Mouse (Mus musculus): ENCODE data around the gene Mau2. TPM values are rescaled to one million over a fixed set of nuclear protein-coding genes. Genes with fewer than 3 reads are reported as not detected.

Mau2 gene
- 44.8 and 47.8 TPM in 2 replicates for polyA plus RNA-seq (2014; fragmentation: Nextera tagmentation; extraction: Ambion mirVana)

- peak within 1 kb of the TSS; percentile 90 for H3K4me2 ChIP-seq (ENCODE audit: low read depth, low read length)
- peak within 1 kb of the TSS; percentile 96 for H3K9ac ChIP-seq (replicated peaks; ENCODE audit: low read length)
- no peaks in the 10 kb centered on the region for H3K36me3 ChIP-seq (replicated peaks; ENCODE audit: control insufficient read depth, insufficient read depth, low read depth, low read length)
- no peaks in the 10 kb centered on the region for H3K27me3 ChIP-seq (ENCODE audit: control insufficient read depth, insufficient read depth, low read length)
- peak; percentile 97 for DNase-seq (ENCODE audit: low spot score)
- no peaks in the 10 kb centered on the region for H3K9me3 ChIP-seq (replicated peaks; ENCODE audit: control insufficient read depth, low read length)
- ATAC-seq (replicated peaks; ENCODE audit: insufficient number of reproducible peaks, low FRiP score, low TSS enrichment, low read depth) = peak; percentile 93
- H3K27ac ChIP-seq (replicated peaks; ENCODE audit: low read depth, low read length) = no peak within 1 kb of the TSS
- under 1% methylated on average over 64 of the region's 65 CpGs for whole genome bisulfite sequencing
- no peaks in the 10 kb centered on the region for H3K4me1 ChIP-seq (ENCODE audit: control insufficient read depth, insufficient read depth, low read length)
- H3K4me3 ChIP-seq (ENCODE audit: low read depth, low read length) = peak within 1 kb of the TSS; percentile 93
Measured at GRCm38 (mm10) chr8:70042583-70043455, at the start of gene Mau2, which contains the start of gene Sugp1. Gene Mau2 (minus strand): TSS chr8:70042734. Gene Sugp1 (plus strand): TSS chr8:70042813.

- ATAC-seq (replicated peaks; ENCODE audit: insufficient number of reproducible peaks, low FRiP score, low TSS enrichment, low read depth) = no peak
- peaks cover 55% of the 10 kb centered on the region for H3K27me3 ChIP-seq (ENCODE audit: control insufficient read depth, insufficient read depth, low read length)
Measured at GRCm38 (mm10) chr8:70089296-70089960, 46.9 kb upstream of the Mau2 start.

GRCm38 (mm10) chr8:70087836-70088650, 45.5 kb upstream of the Mau2 start:
- peak; percentile 84 for ATAC-seq (replicated peaks; ENCODE audit: insufficient number of reproducible peaks, low FRiP score, low TSS enrichment, low read depth)
- Histone ChIP-seq H3K9ac (replicated peaks; ENCODE audit: low read length) (peak overlapping the region; percentile 41), H3K4me2 (ENCODE audit: low read depth, low read length) (peak overlapping the region; percentile 73), H3K36me3 (replicated peaks; ENCODE audit: control insufficient read depth, insufficient read depth, low read depth, low read length) (no peaks in the 10 kb centered on the region), H3K27me3 (ENCODE audit: control insufficient read depth, insufficient read depth, low read length) (peaks cover 69% of the 10 kb centered on the region), H3K27ac (replicated peaks; ENCODE audit: low read depth, low read length) (no peak overlapping the region), H3K4me3 (ENCODE audit: low read depth, low read length) (peak overlapping the region; percentile 34), H3K4me1 (ENCODE audit: control insufficient read depth, insufficient read depth, low read length) (peaks cover 8% of the 10 kb centered on the region; the same call in 1 of the 2 replicates), H3K9me3 (replicated peaks; ENCODE audit: control insufficient read depth, low read length) (no peaks in the 10 kb centered on the region)
- WGBS = 4% methylated on average over 56 of the region's 56 CpGs
- DNase-seq (ENCODE audit: low spot score) = peak; percentile 79

More at GRCm38 (mm10) chr8:70089296-70089960, 46.9 kb upstream of the Mau2 start:
- Histone ChIP-seq H3K36me3 (replicated peaks; ENCODE audit: control insufficient read depth, insufficient read depth, low read depth, low read length) (no peaks in the 10 kb centered on the region), H3K9me3 (replicated peaks; ENCODE audit: control insufficient read depth, low read length) (no peaks in the 10 kb centered on the region), H3K27ac (replicated peaks; ENCODE audit: low read depth, low read length) (no peak overlapping the region), H3K4me2 (ENCODE audit: low read depth, low read length) (no peak overlapping the region), H3K4me3 (ENCODE audit: low read depth, low read length) (no peak overlapping the region), H3K4me1 (ENCODE audit: control insufficient read depth, insufficient read depth, low read length) (0 out of 2 replicates have a peak, but pooled peaks cover 4% of the 10 kb centered on the region), H3K9ac (replicated peaks; ENCODE audit: low read length) (no peak overlapping the region)
- no peak for DNase-seq (ENCODE audit: low spot score)
- 57% methylated on average over 9 of the region's 9 CpGs for WGBS

- Histone ChIP-seq H3K36me3 (replicated peaks; ENCODE audit: control insufficient read depth, insufficient read depth, low read depth, low read length) (no peaks in the 10 kb centered on the region), H3K4me1 (ENCODE audit: control insufficient read depth, insufficient read depth, low read length) (peaks cover 8% of the 10 kb centered on the region; the same call in 1 of the 2 replicates), H3K9me3 (replicated peaks; ENCODE audit: control insufficient read depth, low read length) (no peaks in the 10 kb centered on the region), H3K27ac (replicated peaks; ENCODE audit: low read depth, low read length) (no peak overlapping the region), H3K4me2 (ENCODE audit: low read depth, low read length) (no peak overlapping the region), H3K4me3 (ENCODE audit: low read depth, low read length) (no peak overlapping the region), H3K9ac (replicated peaks; ENCODE audit: low read length) (no peak overlapping the region), H3K27me3 (ENCODE audit: control insufficient read depth, insufficient read depth, low read length) (peaks cover 76% of the 10 kb centered on the region)
- WGBS = 3% methylated on average over 7 of the region's 7 CpGs
- ATAC-seq (replicated peaks; ENCODE audit: insufficient number of reproducible peaks, low FRiP score, low TSS enrichment, low read depth) (no peak), DNase-seq (ENCODE audit: low spot score) (no peak)
Measured at GRCm38 (mm10) chr8:70087237-70087636, 44.7 kb upstream of the Mau2 start.

- WGBS = 43% methylated on average over 1 of the region's 1 CpGs
- H3K4me1 ChIP-seq (ENCODE audit: control insufficient read depth, insufficient read depth, low read length) = peaks cover 8% of the 10 kb centered on the region; the same call in 1 of the 2 replicates
- no peak overlapping the region for H3K27ac ChIP-seq (replicated peaks; ENCODE audit: low read depth, low read length)
- H3K4me2 ChIP-seq (ENCODE audit: low read depth, low read length) = no peak overlapping the region
- no peak overlapping the region for H3K4me3 ChIP-seq (ENCODE audit: low read depth, low read length)
- H3K36me3 ChIP-seq (replicated peaks; ENCODE audit: control insufficient read depth, insufficient read depth, low read depth, low read length) = no peaks in the 10 kb centered on the region
- H3K9ac ChIP-seq (replicated peaks; ENCODE audit: low read length) = no peak overlapping the region
- H3K27me3 ChIP-seq (ENCODE audit: control insufficient read depth, insufficient read depth, low read length) = peaks cover 79% of the 10 kb centered on the region
- H3K9me3 ChIP-seq (replicated peaks; ENCODE audit: control insufficient read depth, low read length) = no peaks in the 10 kb centered on the region
- ATAC-seq (replicated peaks; ENCODE audit: insufficient number of reproducible peaks, low FRiP score, low TSS enrichment, low read depth) (no peak), DNase-seq (ENCODE audit: low spot score) (no peak)
Measured at GRCm38 (mm10) chr8:70086151-70086550, 43.6 kb upstream of the Mau2 start.

- 1% methylated on average over 71 of the region's 71 CpGs for WGBS
- peak overlapping the region; percentile 32 for H3K4me3 ChIP-seq (ENCODE audit: low read depth, low read length)
- DNase-seq (ENCODE audit: low spot score) = peak; percentile 33
- no peak overlapping the region for H3K27ac ChIP-seq (replicated peaks; ENCODE audit: low read depth, low read length)
- peaks cover 73% of the 10 kb centered on the region for H3K27me3 ChIP-seq (ENCODE audit: control insufficient read depth, insufficient read depth, low read length)
- H3K9ac ChIP-seq (replicated peaks; ENCODE audit: low read length) = peak overlapping the region; percentile 41
- no peak; the same call in 1 of the 2 replicates for ATAC-seq (replicated peaks; ENCODE audit: insufficient number of reproducible peaks, low FRiP score, low TSS enrichment, low read depth)
- peak overlapping the region; percentile 56 for H3K4me2 ChIP-seq (ENCODE audit: low read depth, low read length)
- peaks cover 8% of the 10 kb centered on the region; the same call in 1 of the 2 replicates for H3K4me1 ChIP-seq (ENCODE audit: control insufficient read depth, insufficient read depth, low read length)
- no peaks in the 10 kb centered on the region for H3K9me3 ChIP-seq (replicated peaks; ENCODE audit: control insufficient read depth, low read length)
- H3K36me3 ChIP-seq (replicated peaks; ENCODE audit: control insufficient read depth, insufficient read depth, low read depth, low read length) = no peaks in the 10 kb centered on the region
Measured at GRCm38 (mm10) chr8:70084191-70085065, 41.9 kb upstream of the Mau2 start.

- H3K9me3 ChIP-seq (replicated peaks; ENCODE audit: control insufficient read depth, low read length) = no peaks in the 10 kb centered on the region
- ATAC-seq (replicated peaks; ENCODE audit: insufficient number of reproducible peaks, low FRiP score, low TSS enrichment, low read depth) (no peak), DNase-seq (ENCODE audit: low spot score) (peak; percentile 68)
- H3K4me2 ChIP-seq (ENCODE audit: low read depth, low read length) = peak within 1 kb of the TSS; percentile 56
- H3K4me3 ChIP-seq (ENCODE audit: low read depth, low read length) = peak within 1 kb of the TSS; percentile 32
- H3K36me3 ChIP-seq (replicated peaks; ENCODE audit: control insufficient read depth, insufficient read depth, low read depth, low read length) = no peaks in the 10 kb centered on the region
- H3K27ac ChIP-seq (replicated peaks; ENCODE audit: low read depth, low read length) = no peak within 1 kb of the TSS
- H3K4me1 ChIP-seq (ENCODE audit: control insufficient read depth, insufficient read depth, low read length) = peaks cover 8% of the 10 kb centered on the region; the same call in 1 of the 2 replicates
- WGBS = under 1% methylated on average over 25 of the region's 26 CpGs
- peak within 1 kb of the TSS; percentile 41 for H3K9ac ChIP-seq (replicated peaks; ENCODE audit: low read length)
- H3K27me3 ChIP-seq (ENCODE audit: control insufficient read depth, insufficient read depth, low read length) = peaks cover 61% of the 10 kb centered on the region
Measured at GRCm38 (mm10) chr8:70083285-70083684, 40.8 kb upstream of the Mau2 start, which contains the start of gene Hapln4. Gene Hapln4 (plus strand): TSS chr8:70083457.
